Mouse (Mus musculus): ENCODE measurements around the gene Adgrb2. TPM values are rescaled to one million over a fixed set of nuclear protein-coding genes. Genes with fewer than 3 reads are reported as not detected.

The Adgrb2 gene
- total RNA-seq, 2 experiments from 2014 or later: not detected

DNA sequence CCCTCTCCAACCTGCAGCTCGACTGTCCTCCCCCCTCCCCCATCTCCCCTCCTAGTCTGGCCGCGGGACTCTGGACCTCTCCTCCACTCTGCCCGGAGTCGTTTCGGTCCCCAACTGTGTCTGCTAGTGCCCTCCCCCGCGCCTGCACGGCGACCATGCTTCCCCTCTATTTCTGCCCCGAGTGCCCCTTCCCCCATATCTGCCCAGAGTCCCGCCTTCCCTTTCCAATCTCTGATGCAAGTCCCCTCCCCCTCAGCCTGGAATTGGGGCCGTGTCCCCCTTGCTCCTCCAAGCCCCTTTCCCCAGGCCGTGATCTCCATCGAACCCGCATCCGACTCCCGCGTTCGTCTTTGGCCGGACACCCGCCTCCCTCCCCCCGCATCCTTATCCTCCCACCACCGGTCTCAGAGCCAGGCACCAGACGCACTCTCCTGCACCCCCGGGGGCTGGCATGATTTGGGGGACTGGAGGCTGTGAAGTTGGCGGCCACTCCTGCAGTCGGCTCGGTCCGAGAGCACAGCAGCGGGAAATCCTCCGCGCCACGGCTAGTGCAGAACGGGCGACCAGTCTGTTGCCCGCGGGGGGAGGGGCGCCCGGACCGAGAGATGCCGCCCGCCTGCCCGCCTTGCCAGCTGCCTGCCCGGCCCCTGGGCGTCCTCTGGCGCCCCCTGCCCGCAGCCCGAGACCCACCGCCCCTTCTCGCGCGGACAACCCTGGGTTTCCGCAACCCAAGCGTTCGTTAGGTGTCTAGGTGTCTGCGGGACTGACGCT lies 1.2 kb downstream of the Adgrb2 start:
- peak; percentile 29 for ATAC-seq (replicated peaks; ENCODE audit: poor library complexity, severe bottlenecking)

DNA sequence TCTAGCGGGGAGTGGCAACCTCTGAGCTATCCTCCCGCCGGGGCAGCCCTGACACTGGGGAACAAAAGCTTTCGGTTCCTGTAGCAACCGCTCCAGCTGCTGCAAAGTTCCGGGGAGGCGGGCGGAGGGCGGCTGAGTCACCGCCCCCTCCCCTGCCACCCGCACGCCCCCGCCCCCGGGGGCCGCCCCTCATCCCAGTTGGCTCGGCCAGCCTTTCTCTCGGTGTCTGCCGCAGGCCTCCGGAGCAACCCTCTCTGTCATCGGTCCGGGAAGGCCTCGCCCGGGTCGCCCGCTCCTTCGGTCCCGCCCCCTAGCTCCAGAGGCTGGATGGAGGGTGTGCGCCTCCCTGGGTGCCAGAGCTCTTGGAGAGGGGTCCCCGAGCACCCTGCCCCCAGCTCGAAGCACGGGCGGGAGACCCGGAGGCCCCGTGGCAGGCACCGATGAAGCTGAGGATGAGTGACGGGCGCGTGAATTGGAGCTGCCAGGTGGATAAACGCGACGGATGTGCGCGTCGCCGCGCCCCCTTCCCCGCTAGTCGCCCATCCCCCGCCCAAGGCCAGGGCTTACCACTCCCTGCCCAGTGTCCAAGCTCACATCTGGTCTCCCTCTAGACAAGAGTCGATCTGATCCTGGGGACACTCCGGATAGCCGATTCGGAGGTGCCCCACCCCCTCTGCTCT lies 3.3 kb downstream of the Adgrb2 start:
- ATAC-seq (replicated peaks; ENCODE audit: poor library complexity, severe bottlenecking): peak; percentile 64

GRCm38 (mm10) chr4:129989925-129990324 lies 5.3 kb downstream of the Adgrb2 start:
- no peak for ATAC-seq (replicated peaks; ENCODE audit: poor library complexity, severe bottlenecking)

GRCm38 (mm10) chr4:129992720-129993119 lies 8.1 kb downstream of the Adgrb2 start:
- ATAC-seq (replicated peaks; ENCODE audit: poor library complexity, severe bottlenecking): no peak

DNA sequence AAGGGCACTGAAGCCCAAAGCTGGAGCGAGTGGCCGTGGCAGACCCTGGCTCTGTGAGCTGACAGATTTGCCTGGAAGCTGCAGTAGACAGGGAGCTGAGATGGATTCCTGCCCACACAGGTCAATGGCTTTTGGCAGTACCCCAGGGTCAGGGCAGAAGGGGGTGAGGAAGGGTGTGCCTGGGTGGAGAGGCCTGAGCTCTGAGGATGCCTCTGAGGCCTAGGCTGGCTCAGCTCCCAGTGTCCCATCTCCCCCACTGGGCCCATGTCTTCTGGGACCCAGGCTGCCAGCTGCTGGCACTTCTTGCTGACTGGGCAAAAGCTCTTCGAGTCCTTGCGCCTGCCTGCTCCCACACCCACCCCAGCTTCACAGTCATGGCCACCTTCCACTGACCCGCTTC lies 8.5 kb downstream of the Adgrb2 start:
- no peak for ATAC-seq (replicated peaks; ENCODE audit: poor library complexity, severe bottlenecking)

GRCm38 (mm10) chr4:129993944-129994695 lies 9.4 kb downstream of the Adgrb2 start:
- ATAC-seq (replicated peaks; ENCODE audit: poor library complexity, severe bottlenecking): no peak

DNA sequence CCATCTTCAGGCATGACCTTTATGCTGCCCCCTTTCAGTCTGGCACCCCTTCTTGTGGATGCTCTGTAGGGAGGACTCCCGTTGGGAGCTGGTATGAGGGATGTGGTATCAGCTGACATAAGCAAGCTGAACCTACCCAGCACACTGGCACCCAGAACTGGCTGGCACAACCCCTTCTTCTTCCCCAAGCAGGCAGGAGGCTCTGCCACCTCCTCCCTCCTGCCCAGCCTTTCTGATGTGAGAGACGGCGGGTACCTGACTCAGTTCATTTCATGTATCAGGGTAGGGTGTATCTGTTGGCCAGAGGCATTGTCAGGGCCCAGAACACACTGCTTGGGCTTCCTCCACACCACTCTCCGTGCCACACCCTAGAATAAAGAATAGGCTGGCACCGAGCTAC lies 10.1 kb downstream of the Adgrb2 start:
- no peak for ATAC-seq (replicated peaks; ENCODE audit: poor library complexity, severe bottlenecking)

DNA sequence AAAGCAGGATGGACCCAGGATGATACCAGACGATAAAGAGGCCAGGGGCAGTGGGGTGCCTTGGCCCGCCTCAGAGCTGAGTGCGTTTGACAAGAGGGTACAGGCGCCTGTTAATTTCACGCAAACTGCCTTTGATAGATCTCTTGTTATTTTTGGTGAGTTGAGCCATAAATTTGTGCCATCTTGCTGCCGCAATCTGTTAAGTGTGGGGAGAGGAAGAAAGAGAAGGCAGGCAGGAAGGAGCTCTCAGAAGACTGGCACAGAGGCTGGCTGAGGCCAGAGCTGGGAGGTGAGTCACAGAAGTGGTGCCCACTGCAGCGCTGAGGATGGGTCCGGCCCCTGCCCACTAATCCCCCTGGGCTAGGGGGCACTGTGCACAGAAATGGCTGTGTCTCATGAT lies 10.6 kb downstream of the Adgrb2 start:
- no peak for ATAC-seq (replicated peaks; ENCODE audit: poor library complexity, severe bottlenecking)

DNA sequence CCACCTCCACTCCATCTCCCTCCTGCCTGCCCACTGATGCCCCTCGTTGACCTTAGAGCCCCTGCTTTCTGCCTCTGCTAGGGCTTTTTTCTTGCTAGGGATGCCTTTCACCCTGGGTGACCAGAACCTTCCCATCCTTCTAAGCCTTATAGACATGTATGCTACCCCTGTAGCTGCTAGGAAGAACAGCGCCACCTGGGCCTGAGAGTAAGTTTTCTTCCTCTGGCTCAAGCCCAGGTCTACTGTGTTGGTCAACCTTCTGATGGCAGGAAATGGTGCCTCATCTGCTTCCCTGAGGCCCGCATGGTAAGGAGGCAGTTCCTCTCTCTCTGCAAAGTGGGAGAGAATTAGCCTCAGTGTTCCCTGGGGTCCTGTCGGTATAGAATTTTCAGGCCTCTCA lies 11.3 kb downstream of the Adgrb2 start:
- ATAC-seq (replicated peaks; ENCODE audit: poor library complexity, severe bottlenecking): peak; percentile 45

GRCm38 (mm10) chr4:129998124-129998523 lies 13.5 kb downstream of the Adgrb2 start:
- no peak for ATAC-seq (replicated peaks; ENCODE audit: poor library complexity, severe bottlenecking)

DNA sequence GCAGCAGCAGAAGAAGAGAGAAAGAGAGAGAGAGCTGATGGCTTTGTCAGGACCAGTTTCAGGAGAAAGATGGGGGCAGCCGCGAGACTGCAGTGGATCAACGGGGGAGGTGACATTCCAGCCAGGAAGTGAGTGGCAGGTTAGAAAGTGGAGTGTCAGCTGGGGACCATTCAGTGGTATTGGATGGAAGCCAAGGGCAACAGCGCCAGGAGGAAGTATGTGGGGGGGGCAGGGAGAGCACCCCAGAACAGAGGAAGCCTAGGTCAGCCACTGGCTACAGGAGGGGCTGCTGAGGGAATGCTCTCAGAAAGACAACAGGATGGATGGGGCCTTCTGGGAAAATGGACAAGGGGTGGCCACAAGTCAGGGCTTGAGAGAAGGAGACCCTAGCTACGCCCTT lies 17.0 kb downstream of the Adgrb2 start:
- peak; percentile 55 for ATAC-seq (replicated peaks; ENCODE audit: poor library complexity, severe bottlenecking)

GRCm38 (mm10) chr4:130002157-130002556 lies 17.5 kb downstream of the Adgrb2 start:
- no peak for ATAC-seq (replicated peaks; ENCODE audit: poor library complexity, severe bottlenecking)

GRCm38 (mm10) chr4:130005593-130005992 lies 20.9 kb downstream of the Adgrb2 start:
- ATAC-seq (replicated peaks; ENCODE audit: poor library complexity, severe bottlenecking): 0 out of 2 replicates have a peak, but pooled peaks have one; percentile 13

GRCm38 (mm10) chr4:130006533-130006932 lies 21.9 kb downstream of the Adgrb2 start:
- ATAC-seq (replicated peaks; ENCODE audit: poor library complexity, severe bottlenecking): peak; percentile 79

GRCm38 (mm10) chr4:130009043-130009442 lies 24.4 kb downstream of the Adgrb2 start:
- no peak for ATAC-seq (replicated peaks; ENCODE audit: poor library complexity, severe bottlenecking)

GRCm38 (mm10) chr4:130010723-130011122 lies 26.1 kb downstream of the Adgrb2 start:
- ATAC-seq (replicated peaks; ENCODE audit: poor library complexity, severe bottlenecking): no peak

DNA sequence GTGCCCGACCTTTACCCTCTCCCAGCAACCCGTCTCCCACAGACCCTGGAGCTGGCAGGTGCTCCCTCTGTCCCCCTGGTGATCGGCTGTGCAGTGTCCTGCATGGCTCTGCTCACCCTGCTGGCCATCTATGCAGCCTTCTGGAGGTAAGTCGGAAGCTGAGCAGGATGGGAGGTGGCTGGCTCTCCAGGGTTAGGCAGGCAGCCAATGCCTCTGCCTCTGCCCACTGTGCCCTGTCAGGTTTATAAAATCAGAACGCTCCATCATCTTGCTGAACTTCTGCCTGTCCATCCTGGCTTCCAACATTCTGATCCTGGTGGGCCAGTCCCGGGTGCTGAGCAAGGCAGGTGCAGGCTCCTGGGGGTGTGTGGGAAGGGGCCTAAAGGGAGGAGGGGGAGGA lies 27.6 kb downstream of the Adgrb2 start:
- no peak for ATAC-seq (replicated peaks; ENCODE audit: poor library complexity, severe bottlenecking)

DNA sequence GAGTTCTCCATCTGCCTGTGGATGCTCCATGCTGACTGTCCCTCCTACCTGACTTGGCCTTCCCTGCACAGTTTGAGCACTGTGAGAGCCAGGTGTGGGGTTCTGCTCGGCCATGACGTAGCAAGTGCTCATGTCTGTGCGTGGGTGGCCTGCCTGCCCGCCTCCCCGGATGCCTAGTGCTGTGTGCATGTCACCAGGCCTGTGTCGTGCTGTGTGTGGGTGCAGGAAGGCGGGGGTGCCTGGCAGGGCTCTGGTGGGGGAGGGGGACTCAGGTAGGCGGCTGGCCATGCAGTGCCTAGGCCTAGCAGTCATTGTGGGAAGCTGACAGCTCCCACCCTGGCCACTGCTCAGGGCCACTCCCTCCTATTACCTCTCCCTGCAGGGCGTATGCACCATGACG lies 28.4 kb downstream of the Adgrb2 start:
- ATAC-seq (replicated peaks; ENCODE audit: poor library complexity, severe bottlenecking): no peak

GRCm38 (mm10) chr4:130016010-130016409 lies 31.3 kb downstream of the Adgrb2 start:
- ATAC-seq (replicated peaks; ENCODE audit: poor library complexity, severe bottlenecking): no peak

GRCm38 (mm10) chr4:130017036-130017674 lies 32.5 kb downstream of the Adgrb2 start:
- no peak for ATAC-seq (replicated peaks; ENCODE audit: poor library complexity, severe bottlenecking)

- no peak for ATAC-seq (replicated peaks; ENCODE audit: poor library complexity, severe bottlenecking)
These were observed 38.3 kb downstream of the Adgrb2 start for GRCm38 (mm10) chr4:130022952-130023351.
